Mouse (Mus musculus) right cerebral cortex, postnatal 25 days (tissue): ENCODE measurements around the gene Ptprg.
"Not testable (repeated sequence)": the region's sequence is repeated elsewhere in the genome, so short reads cannot be mapped to it uniquely, and the experiment has no call there.

Experiments
- DNase-seq: peaks from one replicate; pipeline ENCODE4 v3.0.0; 2022

Gene Ptprg

GRCm38 (mm10) chr14:11762995-11763394, 209.7 kb downstream of the Ptprg start:
- DNase-seq: no peak

- DNase-seq: no peak
Measured at GRCm38 (mm10) chr14:11772736-11773135, 219.4 kb downstream of the Ptprg start.

DNA sequence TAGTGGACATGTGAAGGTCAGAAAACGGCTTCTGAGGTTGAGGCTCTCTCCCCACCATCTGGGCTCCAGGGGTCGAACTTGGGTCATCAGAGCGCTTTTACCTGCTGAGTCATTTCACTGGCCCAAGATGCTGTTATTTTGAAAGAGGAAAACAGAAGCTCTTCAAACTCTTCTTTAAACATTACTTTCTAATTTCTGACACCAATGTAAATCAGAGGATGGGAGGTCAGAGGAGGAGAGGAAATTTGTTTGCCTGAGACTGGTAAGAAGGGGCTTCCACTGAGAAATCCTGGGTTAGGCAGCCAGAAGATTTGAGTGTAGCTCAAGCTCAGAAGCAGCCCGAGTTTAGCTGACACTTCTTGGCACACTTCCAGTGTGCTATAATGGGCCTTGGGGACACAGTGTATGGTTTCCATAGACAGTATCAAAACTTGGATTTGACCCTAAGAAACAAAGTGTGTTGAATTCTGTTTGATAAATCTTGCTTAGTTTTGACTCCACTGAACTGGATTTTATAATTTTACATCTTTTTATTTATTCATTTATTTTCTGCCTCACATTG, 221.2 kb downstream of the Ptprg start:
- no peak for DNase-seq

DNA sequence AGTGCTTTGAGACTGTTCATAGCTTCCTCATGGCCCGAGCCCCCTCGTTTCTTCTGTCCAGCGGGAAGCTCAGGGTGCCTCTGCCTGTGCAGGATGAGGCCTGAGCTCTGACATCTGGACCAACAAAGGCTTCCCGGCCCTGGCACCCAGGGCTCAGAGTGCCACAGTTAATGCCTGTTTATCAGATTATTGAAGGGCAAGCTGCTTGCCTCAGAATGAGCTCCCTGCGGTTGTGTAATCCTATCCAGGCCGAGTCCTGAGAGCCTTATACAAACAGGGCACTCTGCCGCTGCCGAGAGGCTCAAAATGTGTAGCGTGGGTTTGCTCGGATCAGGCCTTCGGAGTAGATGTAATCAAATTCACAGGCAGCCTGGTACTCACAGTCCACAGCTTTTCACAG, 221.9 kb downstream of the Ptprg start:
- DNase-seq: no peak

DNA sequence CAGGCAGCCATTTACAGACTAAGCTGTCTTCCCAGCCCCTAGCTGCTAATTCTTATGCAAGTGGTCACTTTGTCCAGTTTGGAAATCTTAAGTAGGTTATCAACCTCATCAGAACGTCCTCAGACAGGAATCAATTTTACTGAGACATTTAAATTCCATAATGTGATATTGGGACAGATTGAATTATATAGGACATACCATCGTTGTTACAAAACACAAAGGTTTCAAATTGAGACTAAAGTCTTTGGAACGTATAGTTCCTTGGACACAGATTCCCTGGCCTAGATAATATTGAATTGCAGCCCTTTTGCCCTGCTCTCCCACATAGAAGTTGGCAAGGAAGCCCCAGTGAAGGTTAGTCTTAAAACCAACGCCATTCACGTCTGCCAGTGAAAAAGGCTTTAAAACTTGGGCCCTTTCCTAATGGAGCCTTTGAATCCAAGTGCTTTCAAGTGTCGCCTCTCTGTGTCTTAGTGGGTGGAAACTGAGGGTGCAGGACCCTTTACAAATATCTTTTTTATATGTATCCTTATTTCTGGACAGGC, 222.7 kb downstream of the Ptprg start:
- no peak for DNase-seq

DNA sequence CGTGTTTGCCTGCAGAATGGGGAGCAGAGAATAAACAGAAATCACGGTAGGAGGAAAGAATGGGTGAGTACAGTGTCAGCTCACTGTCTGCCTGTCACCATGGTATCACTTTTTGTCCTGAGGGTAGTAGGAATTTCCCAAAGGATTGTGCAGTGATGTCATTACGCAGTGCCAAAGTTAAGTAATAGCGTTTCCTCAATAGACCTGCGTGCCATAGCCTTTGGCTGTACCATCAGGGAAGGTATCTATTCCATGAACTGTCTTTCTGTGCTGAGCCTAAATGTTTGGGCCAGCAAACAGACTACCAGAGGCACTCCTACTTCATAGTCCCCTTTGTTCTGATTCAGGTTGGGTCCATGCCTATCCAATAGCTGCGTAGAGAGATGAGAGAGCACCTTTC, 223.2 kb downstream of the Ptprg start:
- no peak for DNase-seq

DNA sequence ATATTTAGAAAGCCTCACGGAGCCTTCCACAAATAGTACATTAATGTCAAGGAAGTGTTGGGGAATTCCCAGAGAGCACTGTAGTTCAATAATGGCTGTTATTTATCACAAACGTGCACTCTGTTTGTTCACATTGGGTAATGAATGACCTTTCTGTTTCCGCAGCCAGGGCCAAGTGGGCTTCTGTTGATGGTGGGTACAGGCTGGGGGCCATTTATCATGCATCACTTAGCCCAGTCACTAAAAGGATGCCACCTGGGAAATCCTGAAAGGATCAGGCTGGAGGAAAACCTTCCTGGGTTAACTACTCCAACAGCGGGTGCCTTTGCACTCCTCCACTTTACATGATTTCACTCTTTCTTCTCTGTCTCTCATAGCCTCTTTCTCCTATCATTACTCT, 237.9 kb downstream of the Ptprg start:
- DNase-seq: no peak

DNA sequence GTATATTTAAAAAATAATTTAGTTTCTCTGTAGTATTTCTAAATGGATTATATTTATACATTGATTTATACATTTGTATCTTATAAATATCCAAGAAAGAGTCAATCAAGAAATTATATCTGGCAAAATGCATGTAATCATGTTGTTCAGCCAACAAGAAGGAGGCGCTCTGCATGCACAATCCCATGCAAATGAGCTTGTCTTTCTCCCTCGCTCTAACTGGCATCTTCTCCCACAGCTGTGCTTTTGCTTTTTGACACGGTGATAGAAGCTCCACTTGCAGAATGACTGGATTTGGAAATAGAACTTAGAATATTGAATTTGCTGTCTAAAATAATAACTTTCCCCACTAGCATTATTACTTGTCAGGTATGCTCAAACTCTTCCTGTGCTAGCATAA, 240.5 kb downstream of the Ptprg start:
- DNase-seq: no peak

DNA sequence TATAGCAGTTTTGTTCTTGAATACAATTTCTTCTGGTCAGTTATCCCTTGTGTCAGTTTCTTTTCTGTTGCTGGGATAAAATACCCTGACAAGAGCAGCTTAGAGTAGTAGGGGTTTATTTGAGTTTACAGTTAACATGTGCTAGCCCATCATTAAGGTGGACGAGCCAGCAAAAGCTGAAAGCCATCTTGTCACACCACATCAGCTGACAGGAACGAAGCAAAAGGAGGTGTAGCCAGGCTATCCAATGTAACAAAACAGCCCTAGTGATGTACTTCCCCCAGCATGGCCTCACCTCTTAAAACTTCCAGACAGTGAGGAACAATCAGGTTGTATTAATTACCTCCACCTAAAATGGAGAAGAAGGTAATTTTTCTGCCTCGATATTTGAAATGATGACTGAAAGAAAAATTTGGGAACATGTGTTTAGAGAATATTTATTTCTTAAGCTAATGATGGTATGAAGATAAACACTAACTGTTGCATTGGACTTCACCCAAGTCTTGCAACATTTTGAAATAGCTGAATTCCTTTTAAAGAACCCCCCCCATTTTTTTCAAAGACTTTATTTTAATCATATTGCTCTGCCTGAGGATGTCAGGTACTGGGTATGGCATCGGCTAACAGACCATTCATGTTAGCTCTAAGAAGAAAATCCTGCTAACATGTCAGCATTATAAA, 249.2 kb downstream of the Ptprg start:
- DNase-seq: no peak

- no peak for DNase-seq
Measured at GRCm38 (mm10) chr14:11806674-11807073, 253.3 kb downstream of the Ptprg start.

DNA sequence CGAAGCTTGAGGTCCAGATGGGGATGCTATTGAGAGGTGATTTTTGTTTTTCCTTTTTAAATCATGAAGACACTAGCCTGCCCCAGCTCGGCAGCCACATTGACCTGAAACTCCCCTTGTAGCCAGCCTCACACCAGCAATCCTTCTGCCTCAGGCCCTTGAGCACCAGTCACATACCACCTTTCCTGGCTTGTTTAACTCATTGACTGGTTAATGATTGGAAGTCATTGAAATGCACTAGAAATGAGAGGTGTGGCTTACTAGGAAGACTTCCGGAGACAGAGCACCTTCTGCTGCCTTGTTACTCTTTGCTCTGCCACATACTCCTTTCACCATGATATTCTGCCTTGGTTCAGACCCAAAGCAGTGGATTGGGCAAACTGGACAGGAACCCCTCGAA, 254.1 kb downstream of the Ptprg start:
- no peak for DNase-seq

- DNase-seq: peak; percentile 55
Measured at GRCm38 (mm10) chr14:11811142-11811761, 257.9 kb downstream of the Ptprg start.

GRCm38 (mm10) chr14:11812291-11812690, 259.0 kb downstream of the Ptprg start:
- DNase-seq: no peak

- DNase-seq: not testable (repeated sequence)
Measured at GRCm38 (mm10) chr14:11814811-11815210, 261.5 kb downstream of the Ptprg start.

DNA sequence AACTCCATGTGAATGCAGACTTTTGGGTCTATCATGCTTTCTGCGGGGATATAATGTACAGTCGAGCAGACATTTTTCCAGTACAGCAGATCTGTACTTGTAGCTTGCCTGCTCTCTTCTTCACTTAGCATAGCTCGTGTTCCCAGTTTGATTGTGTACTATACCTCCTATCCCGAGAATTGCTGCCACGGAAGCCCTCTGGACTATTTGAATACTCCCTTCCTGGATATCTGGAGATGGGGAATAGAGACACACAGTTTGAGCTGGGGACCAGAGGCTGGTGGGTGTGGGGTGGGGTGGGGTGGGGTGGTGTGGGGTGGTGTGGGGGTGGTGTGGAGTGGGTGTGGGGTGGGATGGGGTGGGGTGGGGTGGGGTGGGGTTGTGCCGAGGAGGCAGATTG, 263.9 kb downstream of the Ptprg start:
- DNase-seq: no peak

DNA sequence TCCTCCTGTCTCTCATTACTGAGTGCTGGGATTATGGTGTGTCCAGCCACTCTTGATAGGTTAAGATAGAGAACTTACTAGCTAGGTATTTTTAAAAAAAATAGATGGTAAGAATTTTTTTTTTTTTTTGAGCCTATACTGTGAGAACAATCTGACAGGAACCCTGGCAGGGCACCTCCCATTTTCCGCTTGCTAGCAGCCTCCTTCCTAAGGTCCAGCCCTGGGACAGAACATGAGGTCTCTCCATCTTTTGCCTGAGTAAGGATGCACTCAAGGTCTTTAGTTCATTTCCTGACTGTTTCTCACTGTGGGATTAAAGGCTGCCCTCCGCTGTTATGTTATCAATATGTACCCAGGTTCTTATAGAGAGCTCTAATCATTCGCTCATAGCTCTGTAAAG, 264.7 kb downstream of the Ptprg start:
- DNase-seq: no peak

DNA sequence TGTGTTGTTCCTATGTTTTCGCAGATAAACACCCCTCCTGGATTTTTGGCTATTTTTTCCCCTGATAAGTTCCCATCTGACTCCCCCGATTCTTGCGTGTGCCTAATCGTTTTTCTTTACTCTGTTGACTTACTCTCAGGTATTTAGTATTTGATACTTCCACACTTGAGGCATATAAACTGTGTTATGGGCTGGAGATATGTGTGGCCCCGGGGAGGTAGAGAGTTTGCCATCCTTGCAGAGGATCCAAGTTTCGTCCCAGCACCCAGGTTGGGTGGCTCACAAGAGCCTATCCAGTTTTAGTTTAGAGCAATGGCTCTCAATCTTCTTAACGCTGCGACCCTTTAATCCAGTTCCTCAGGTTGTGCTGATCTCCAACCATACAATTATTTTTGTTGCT, 265.4 kb downstream of the Ptprg start:
- DNase-seq: no peak

GRCm38 (mm10) chr14:11819326-11819725, 266.0 kb downstream of the Ptprg start:
- no peak for DNase-seq

GRCm38 (mm10) chr14:11822830-11823700, 269.7 kb downstream of the Ptprg start:
- DNase-seq: peak; percentile 18

DNA sequence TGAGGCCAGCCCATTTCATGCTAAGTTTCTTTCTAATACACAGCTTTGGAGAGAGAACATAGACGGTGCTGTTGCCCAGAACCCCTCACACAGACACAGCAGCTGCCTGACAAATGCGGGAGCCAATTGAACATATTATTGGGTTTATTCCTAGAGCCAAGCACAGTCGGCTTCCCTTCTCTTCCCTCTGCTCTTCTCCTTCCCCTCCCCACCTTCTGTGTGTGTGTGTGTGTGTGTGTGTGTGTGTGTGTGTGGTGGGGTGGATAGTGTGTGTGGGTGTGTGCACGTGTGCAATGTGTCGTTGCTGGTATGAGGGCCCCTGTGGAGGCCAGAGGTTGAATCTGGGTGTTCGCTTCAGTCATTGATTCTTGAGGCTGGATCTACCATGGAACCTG, 270.4 kb downstream of the Ptprg start:
- DNase-seq: no peak

- no peak for DNase-seq
Measured at GRCm38 (mm10) chr14:11824915-11825314, 271.6 kb downstream of the Ptprg start.

DNA sequence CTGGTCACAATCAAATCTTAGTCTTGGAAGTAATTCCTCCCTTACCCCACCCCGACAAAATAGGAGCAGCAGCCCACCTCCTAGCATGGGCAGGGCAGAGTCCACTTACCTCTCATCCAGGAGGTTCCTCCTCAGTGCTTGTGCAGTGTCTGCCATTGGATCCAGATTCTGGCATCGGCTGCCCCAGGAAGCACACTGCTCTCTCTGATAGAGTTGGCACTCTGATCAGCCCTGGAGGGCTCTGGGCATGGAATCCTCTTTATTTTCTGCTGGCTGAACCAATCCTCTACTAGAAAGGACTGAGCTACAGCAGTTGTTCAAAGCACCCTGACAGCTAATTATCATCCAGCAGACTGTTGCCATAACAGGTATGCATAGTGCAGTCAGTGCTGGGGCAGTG, 272.2 kb downstream of the Ptprg start:
- DNase-seq: no peak

DNA sequence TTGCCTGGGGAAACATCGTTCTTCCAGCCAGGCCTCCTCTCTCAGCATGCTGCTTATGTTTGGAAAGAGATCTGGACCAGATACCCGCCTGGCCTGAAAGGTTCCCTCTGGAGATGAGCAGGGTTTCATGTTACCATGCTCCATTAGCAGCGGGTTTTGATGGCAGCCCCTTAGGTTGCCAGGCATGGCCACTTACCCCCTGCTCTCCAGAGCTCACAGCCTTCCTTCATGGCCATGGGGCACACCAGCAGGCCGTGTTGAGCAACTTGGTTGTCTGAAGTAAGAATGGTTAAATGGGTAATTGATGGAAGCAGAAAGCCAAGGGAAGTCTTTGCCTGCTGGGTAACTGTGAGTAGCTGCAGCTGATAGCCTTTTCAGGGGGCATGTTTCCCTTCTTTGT, 274.8 kb downstream of the Ptprg start:
- no peak for DNase-seq
